Mouse (Mus musculus) lung, embryonic 14.5 days (tissue): ENCODE data around the gene Mrc2. TPM values are rescaled to one million over a fixed set of nuclear protein-coding genes. Genes with fewer than 3 reads are reported as not detected.

Source experiments
- ATAC-seq: fragments of 200-750 bp; cut with Nextera tagmentation; 2 replicates; pipeline ENCODE4 v1.8.0; 2017; ENCODE audit warnings: mild to moderate bottlenecking, moderate TSS enrichment, moderate library complexity; ENCODE audit not compliant: insufficient read depth
- DNase-seq: peaks from one replicate; pipeline ENCODE4 v3.0.0-alpha.2; 2015
- H3K27ac ChIP-seq: fragments of 300-500 bp; sonication (generic); 2 replicates; pipeline ENCODE4 v1.5.1; 2014; ENCODE audit warnings: low read depth, mild to moderate bottlenecking, moderate library complexity
- H3K27me3 ChIP-seq: fragments of 300-500 bp; sonication (generic); 2 replicates; pipeline ENCODE4 v1.6.1; 2014; ENCODE audit warnings: low read length, control low read depth; ENCODE audit not compliant: insufficient read depth
- H3K36me3 ChIP-seq: fragments of 300-500 bp; sonication (generic); 2 replicates; pipeline ENCODE4 v1.6.1; 2014; ENCODE audit warnings: control low read depth; ENCODE audit not compliant: insufficient read depth
- H3K4me1 ChIP-seq: fragments of 300-500 bp; sonication (generic); 2 replicates; pipeline ENCODE4 v1.6.1; 2014; ENCODE audit warnings: antibody characterized with exemption, control low read depth; ENCODE audit not compliant: insufficient read depth
- H3K4me2 ChIP-seq: fragments of 300-500 bp; sonication (generic); 2 replicates; pipeline ENCODE4 v1.6.1; 2014; ENCODE audit warnings: mild to moderate bottlenecking
- H3K4me3 ChIP-seq: fragments of 300-500 bp; sonication (generic); 2 replicates; pipeline ENCODE4 v1.5.1; 2014; ENCODE audit warnings: low read depth, low read length
- H3K9ac ChIP-seq: fragments of 300-500 bp; sonication (generic); 2 replicates; pipeline ENCODE4 v1.6.1; 2014
- H3K9me3 ChIP-seq: fragments of 300-500 bp; sonication (generic); 2 replicates; pipeline ENCODE4 v1.6.1; 2016; ENCODE audit warnings: low read depth, low read length, control low read depth
- CTCF ChIP-seq: IDR thresholded peaks from 2 replicates; pipeline ENCODE4 v1.5.1; 2016; ENCODE audit warnings: antibody characterized with exemption, low read depth
- WGBS: fragments of 180-500 bp; shearing (Covaris S2); extraction: QIAGEN DNeasy Blood & Tissue Kit; methylation state at CpG from one replicate; pipeline ENCODE4 v1.1.7; 2014; 5-methylcytosine and 5-hydroxymethylcytosine counted together
- polyA plus RNA-seq: library from polyadenylated mRNA; unstranded; fragments of >200 nt; fragmentation: Nextera tagmentation; extraction: Ambion mirVana; gene quantifications from 2 replicates; pipeline ENCODE4 v1.2.1, GENCODE M21; 2014

Mrc2 gene
- polyA plus RNA-seq, 1 experiment from 2014 or later, result 20.0 TPM

DNA sequence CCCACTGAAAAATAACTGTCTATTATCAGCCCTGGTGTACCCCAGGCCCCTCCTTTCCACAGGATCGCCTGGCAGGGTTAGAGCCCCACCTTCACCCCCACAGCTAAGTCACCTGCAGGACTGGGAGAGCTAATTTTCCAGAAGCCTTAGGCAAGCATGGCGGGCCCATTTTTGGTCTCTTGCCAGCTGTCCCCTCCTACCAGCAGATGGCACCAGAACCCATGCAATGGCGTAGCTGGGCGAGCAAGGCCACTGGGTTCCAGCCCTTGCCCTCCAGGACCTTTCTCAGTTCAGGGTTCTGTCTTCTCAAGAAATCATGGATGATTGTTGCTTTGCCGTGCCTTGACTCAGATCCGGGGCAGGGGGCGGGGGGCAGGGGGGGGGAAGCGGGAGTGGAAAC lies 40.0 kb downstream of the Mrc2 start:
- Histone ChIP-seq H3K27me3 (no peaks in the 10 kb centered on the region), H3K9ac (no peak overlapping the region), H3K4me3 (no peak overlapping the region), H3K27ac (no peak overlapping the region; the same call in 1 of the 2 replicates), H3K4me1 (peaks cover 4% of the 10 kb centered on the region), H3K36me3 (peaks cover 35% of the 10 kb centered on the region), H3K4me2 (no peak overlapping the region), H3K9me3 (no peaks in the 10 kb centered on the region)
- TF ChIP-seq CTCF, result peak; percentile 76
- peak; percentile 84 for DNase-seq
- WGBS, result 76% methylated on average over 8 of the region's 8 CpGs
- ATAC-seq, result no peak

DNA sequence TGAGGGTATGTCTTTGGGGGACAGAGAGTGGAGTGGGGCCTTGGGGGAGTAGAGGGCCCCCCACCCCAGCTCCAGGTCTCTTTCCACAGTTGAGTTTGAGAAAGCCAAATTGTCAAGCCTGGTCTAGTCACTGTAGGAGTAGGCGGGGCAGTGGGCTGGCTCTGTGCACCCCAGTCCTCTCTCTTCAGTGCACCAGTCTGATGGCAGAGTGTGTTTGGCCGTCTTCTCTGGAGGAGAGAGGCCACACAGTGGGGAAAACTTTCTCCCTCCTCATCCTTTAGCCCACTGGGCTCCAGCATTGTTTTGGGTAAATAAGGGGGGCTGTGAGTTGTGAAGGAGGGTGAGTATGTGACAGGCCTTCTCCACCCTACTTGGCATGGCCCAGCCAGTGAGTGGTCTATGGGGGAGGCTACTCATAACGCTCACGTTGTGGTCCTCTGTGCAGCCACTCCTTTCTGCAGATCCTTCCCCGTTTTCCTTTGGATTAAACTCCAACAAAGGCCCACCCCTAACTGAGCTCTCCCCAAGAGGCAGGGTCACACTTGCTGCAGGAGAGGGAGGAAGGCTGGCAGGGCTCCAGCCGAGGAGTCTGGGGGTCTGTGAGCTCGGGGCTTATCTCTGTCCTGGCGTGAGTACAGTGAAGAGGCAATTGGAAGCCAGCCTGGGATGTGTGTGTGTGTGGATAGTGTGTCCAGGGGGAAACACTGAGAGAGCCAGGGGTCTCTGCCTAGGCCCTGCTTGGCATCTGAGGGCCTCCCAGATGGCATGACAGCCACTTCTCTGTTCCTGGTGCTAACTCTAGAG lies 41.6 kb downstream of the Mrc2 start:
- peak overlapping the region; percentile 79 for H3K27ac ChIP-seq
- peak; percentile 90 for DNase-seq
- TF ChIP-seq CTCF, result no peak
- H3K27me3 ChIP-seq, result no peaks in the 10 kb centered on the region
- no peak overlapping the region for H3K4me3 ChIP-seq
- no peaks in the 10 kb centered on the region for H3K9me3 ChIP-seq
- 0 out of 2 replicates have a peak overlapping the region, but pooled peaks have one; percentile 4 for H3K4me2 ChIP-seq
- H3K4me1 ChIP-seq, result peaks cover 4% of the 10 kb centered on the region
- peak; percentile 87 for ATAC-seq
- WGBS, result 32% methylated on average over 8 of the region's 8 CpGs
- no peak overlapping the region for H3K9ac ChIP-seq
- H3K36me3 ChIP-seq, result peaks cover 28% of the 10 kb centered on the region

DNA sequence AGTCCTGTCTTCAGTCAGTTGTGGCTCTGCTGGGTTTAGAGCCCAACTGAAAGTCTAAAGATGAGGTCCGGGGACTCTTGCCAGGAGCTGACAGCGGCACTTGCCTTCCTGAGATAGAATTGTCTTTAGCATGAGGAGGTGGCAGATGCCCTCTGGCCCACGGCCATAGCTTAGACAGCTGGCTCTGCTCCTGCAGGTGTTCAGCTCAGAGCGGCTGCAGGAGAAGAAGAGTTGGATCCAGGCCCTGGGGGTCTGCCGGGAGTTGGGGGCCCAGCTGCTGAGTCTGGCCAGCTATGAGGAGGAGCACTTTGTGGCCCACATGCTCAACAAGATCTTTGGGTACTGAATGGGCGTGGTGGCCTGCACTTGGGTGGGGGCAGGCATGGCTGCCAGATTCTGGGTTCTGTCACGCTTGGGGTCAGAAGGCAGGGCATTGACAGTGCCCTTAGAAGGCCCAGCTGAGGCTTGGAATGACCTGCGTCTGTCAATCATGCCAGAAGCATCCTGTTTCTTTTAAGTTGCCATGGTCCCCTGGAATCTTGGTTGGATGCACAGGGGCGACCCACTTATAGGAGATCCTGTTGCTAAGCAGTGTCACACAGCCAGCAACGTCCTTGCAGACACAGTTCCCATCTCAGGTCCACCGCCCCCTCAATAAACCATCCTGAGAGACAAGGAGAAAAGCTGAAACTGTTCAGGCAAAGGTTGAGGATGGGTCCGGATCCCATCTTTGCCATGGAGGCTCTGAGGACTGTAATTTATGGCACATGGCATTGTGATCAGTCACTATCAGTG lies 46.4 kb downstream of the Mrc2 start:
- Histone ChIP-seq H3K4me3 (no peak overlapping the region), H3K4me1 (peaks cover under 1% of the 10 kb centered on the region; the same call in 1 of the 2 replicates), H3K27me3 (no peaks in the 10 kb centered on the region), H3K9me3 (no peaks in the 10 kb centered on the region), H3K4me2 (no peak overlapping the region), H3K36me3 (peaks cover 55% of the 10 kb centered on the region), H3K9ac (no peak overlapping the region), H3K27ac (no peak overlapping the region)
- TF ChIP-seq CTCF, result no peak
- 75% methylated on average over 12 of the region's 12 CpGs for WGBS
- DNase-seq (no peak), ATAC-seq (no peak)

DNA sequence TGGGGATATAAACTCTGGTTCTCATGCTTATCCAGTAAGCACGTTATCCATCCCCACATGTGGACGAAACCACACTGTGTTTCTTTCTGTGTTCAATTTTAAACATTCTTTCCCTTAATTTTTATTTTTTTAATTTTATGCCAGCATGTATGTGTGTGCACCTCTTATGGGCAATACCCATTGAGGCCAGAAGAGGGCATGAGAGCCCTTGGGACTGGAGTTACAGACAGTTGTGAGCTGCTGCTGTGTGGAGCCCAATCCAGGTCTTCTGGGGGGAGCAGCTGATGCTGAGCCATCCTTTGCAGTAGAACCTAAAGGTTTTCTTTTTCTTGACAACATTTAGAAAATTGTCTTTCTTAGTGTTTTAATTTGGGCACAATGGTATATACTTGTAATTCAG lies 52.8 kb downstream of the Mrc2 start:
- no peak for ATAC-seq

DNA sequence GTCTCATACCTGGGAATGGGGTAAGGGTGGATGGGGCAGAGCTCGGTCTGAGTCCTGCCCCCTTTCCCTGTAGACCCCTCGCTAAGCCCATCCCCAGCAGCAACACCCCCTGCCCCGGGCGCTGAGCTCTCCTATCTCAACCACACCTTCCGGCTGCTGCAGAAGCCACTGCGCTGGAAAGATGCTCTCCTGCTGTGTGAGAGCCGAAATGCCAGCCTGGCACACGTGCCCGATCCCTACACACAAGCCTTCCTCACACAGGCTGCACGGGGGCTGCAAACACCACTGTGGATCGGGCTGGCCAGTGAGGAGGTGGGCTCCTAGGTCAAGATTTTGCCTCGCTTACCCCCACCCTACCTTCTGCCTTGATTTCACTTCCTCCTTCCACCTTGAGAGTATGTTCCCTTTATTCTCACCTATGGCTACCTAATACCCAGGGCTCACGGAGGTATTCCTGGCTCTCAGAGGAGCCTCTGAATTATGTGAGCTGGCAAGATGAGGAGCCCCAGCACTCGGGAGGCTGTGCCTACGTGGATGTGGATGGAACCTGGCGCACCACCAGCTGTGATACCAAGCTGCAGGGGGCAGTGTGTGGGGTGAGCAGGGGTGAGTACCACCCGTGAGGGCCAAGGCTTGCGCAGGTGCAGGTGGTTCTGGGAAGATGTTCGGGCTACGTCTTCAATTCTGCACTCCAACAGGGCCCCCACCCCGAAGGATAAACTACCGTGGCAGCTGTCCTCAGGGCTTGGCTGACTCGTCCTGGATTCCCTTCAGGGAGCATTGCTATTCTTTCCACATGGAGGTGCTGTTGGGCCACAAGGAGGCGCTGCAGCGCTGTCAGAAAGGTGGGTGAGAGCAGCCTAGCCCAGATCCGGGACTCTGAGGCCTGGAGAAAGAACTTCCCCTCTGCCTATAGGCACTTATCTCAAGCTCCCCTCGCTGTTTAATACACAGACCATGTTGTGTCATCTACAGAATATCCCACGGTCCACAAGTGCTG lies 55.0 kb downstream of the Mrc2 start:
- Histone ChIP-seq H3K27ac (no peak overlapping the region), H3K4me3 (no peak overlapping the region), H3K9me3 (no peaks in the 10 kb centered on the region), H3K36me3 (peaks cover 48% of the 10 kb centered on the region), H3K9ac (no peak overlapping the region), H3K4me1 (peaks cover 3% of the 10 kb centered on the region; the same call in 1 of the 2 replicates), H3K27me3 (no peaks in the 10 kb centered on the region), H3K4me2 (no peak overlapping the region)
- DNase-seq (peak; percentile 90), ATAC-seq (peak; percentile 41)
- 56% methylated on average over 28 of the region's 28 CpGs for WGBS
- TF ChIP-seq CTCF, result peak; percentile 91

More for the DNA sequence above, 52.8 kb downstream of the Mrc2 start:
- Histone ChIP-seq H3K9me3 (no peaks in the 10 kb centered on the region), H3K4me3 (no peak overlapping the region), H3K4me1 (no peaks in the 10 kb centered on the region), H3K4me2 (no peak overlapping the region), H3K36me3 (peaks cover 69% of the 10 kb centered on the region), H3K27ac (no peak overlapping the region), H3K9ac (no peak overlapping the region), H3K27me3 (no peaks in the 10 kb centered on the region)
- 75% methylated on average over 2 of the region's 2 CpGs for WGBS
- DNase-seq, result peak; percentile 72
- peak; percentile 80 for TF ChIP-seq CTCF

DNA sequence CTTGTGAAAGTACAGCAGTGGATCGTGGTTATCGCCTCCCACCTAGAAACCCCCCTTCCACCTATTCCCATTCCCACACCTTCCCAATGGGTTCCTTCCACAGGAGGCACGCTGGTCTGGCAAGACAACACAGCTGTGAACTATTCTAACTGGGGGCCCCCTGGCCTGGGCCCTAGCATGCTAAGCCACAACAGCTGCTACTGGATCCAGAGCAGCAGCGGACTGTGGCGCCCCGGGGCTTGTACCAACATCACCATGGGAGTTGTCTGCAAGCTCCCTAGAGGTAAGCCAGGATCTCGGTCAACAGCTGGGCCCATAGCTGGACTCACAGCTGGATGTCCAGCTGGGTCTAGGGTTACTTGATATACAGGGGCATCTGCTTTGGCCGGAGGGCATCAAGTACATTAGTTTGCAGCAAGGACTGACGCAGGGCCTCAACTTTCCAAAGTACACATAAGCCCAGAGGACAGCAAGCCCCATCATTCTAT lies 56.1 kb downstream of the Mrc2 start:
- H3K4me1 ChIP-seq, result peaks cover 12% of the 10 kb centered on the region
- no peak overlapping the region for H3K27ac ChIP-seq
- no peak for DNase-seq
- no peak overlapping the region for H3K9ac ChIP-seq
- H3K36me3 ChIP-seq, result peaks cover 44% of the 10 kb centered on the region
- ATAC-seq, result no peak
- WGBS, result 92% methylated on average over 9 of the region's 9 CpGs
- no peak overlapping the region for H3K4me3 ChIP-seq
- no peaks in the 10 kb centered on the region for H3K9me3 ChIP-seq
- H3K27me3 ChIP-seq, result no peaks in the 10 kb centered on the region
- TF ChIP-seq CTCF, result no peak
- H3K4me2 ChIP-seq, result no peak overlapping the region
